Mouse (Mus musculus): Measurements from ENCODE around the gene Nmrk2.

Nmrk2 gene

GRCm38 (mm10) chr10:81184765-81185164, 17.1 kb downstream of the Nmrk2 start:
- WGBS = 53% methylated on average over 4 of the region's 4 CpGs

- WGBS = 79% methylated on average over 5 of the region's 5 CpGs
Observed at GRCm38 (mm10) chr10:81183805-81184204, 18.0 kb downstream of the Nmrk2 start, which contains the start of gene 4930442H23Rik. Gene 4930442H23Rik (minus strand): TSS chr10:81183849.

GRCm38 (mm10) chr10:81182336-81183333, 19.2 kb downstream of the Nmrk2 start, which contains the start of gene Dapk3:
Gene Dapk3 (plus strand): TSS chr10:81183005.
- WGBS = 4% methylated on average over 53 of the region's 53 CpGs

GRCm38 (mm10) chr10:81181860-81182259, 20.0 kb downstream of the Nmrk2 start:
- WGBS = 70% methylated on average over 12 of the region's 12 CpGs

- 89% methylated on average over 13 of the region's 13 CpGs for WGBS
Observed at GRCm38 (mm10) chr10:81180946-81181345, 20.9 kb downstream of the Nmrk2 start.

- 85% methylated on average over 32 of the region's 32 CpGs for WGBS
Observed at GRCm38 (mm10) chr10:81179451-81180342, 22.2 kb downstream of the Nmrk2 start.

- 84% methylated on average over 11 of the region's 11 CpGs for WGBS
Observed at GRCm38 (mm10) chr10:81178927-81179326, 22.9 kb downstream of the Nmrk2 start.

- WGBS = 46% methylated on average over 14 of the region's 14 CpGs
Observed at GRCm38 (mm10) chr10:81177958-81178712, 23.7 kb downstream of the Nmrk2 start.

- 6% methylated on average over 16 of the region's 16 CpGs for WGBS
Observed at GRCm38 (mm10) chr10:81177491-81177925, 24.3 kb downstream of the Nmrk2 start.

GRCm38 (mm10) chr10:81176466-81177271, 25.2 kb downstream of the Nmrk2 start, which contains the start of gene Eef2:
Gene Eef2 (plus strand): TSS chr10:81176631.
- under 1% methylated on average over 77 of the region's 77 CpGs for WGBS

GRCm38 (mm10) chr10:81175936-81176465, 25.9 kb downstream of the Nmrk2 start:
- WGBS = under 1% methylated on average over 13 of the region's 13 CpGs

GRCm38 (mm10) chr10:81175345-81175701, 26.5 kb downstream of the Nmrk2 start:
- WGBS = 0% methylated on average over 4 of the region's 4 CpGs

- WGBS = 2% methylated on average over 29 of the region's 29 CpGs
Observed at GRCm38 (mm10) chr10:81174617-81175344, 27.1 kb downstream of the Nmrk2 start.

- 2% methylated on average over 21 of the region's 21 CpGs for WGBS
Observed at GRCm38 (mm10) chr10:81173132-81173531, 28.7 kb downstream of the Nmrk2 start.

- 15% methylated on average over 13 of the region's 14 CpGs for WGBS
Observed at GRCm38 (mm10) chr10:81169411-81169900, 32.4 kb downstream of the Nmrk2 start.

GRCm38 (mm10) chr10:81168521-81169244, 33.2 kb downstream of the Nmrk2 start:
- under 1% methylated on average over 29 of the region's 29 CpGs for WGBS

- WGBS = 6% methylated on average over 5 of the region's 5 CpGs
Observed at GRCm38 (mm10) chr10:81168087-81168431, 33.8 kb downstream of the Nmrk2 start.

All from cerebral cortex, adult 2 months (tissue).